Mouse (Mus musculus) adrenal gland, postnatal 10 days (tissue): ENCODE results near the gene H2al1f. TPM values are rescaled to one million over a fixed set of nuclear protein-coding genes. Genes with fewer than 3 reads are reported as not detected.

Experiments used
- total RNA-seq, 2 experiments: library from RNA; stranded (reverse); gene quantifications; 2 replicates each; pipeline ENCODE4 v1.2.3; 2021

Gene H2al1f
- total RNA-seq, 2 experiments from 2014 or later, result not detected

Other genes starting within 250 kb of the H2al1f start
- gene H2al1a, start 15.9 kb upstream of the H2al1f start, total RNA-seq, result not detected
- not detected for gene H2al1b, start 12.7 kb upstream of the H2al1f start, total RNA-seq
- gene H2al1c, start 9.5 kb upstream of the H2al1f start, total RNA-seq, result not detected
- gene H2al1d, start 6.3 kb upstream of the H2al1f start, total RNA-seq, result not detected
- gene H2al1e, start 3.2 kb upstream of the H2al1f start, total RNA-seq, result not detected
- not detected for gene H2al1g, start 3.1 kb downstream of the H2al1f start, total RNA-seq
- gene H2al1h, start 6.3 kb downstream of the H2al1f start, total RNA-seq, result not detected
- not detected for gene H2al1i, start 9.5 kb downstream of the H2al1f start, total RNA-seq
- gene H2al1j, start 12.7 kb downstream of the H2al1f start, total RNA-seq, result not detected